Mouse (Mus musculus): ENCODE measurements around the gene Gpr176. TPM values are rescaled to one million over a fixed set of nuclear protein-coding genes. Genes with fewer than 3 reads are reported as not detected.

Gene Gpr176
- total and polyA plus RNA-seq, 2 experiments: not detected

GRCm38 (mm10) chr2:118262673-118263072 lies 110.5 kb downstream of the Gpr176 start:
- no peak overlapping the region for H3K27ac ChIP-seq (replicated peaks; ENCODE audit: insufficient read depth, low read depth, low read length)
- no peak for DNase-seq (ENCODE audit: extremely low read depth, low read depth, low spot score)
- no peaks in the 10 kb centered on the region for H3K79me2 ChIP-seq (ENCODE audit: control insufficient read depth, insufficient read depth, low read length)
- peaks cover 6% of the 10 kb centered on the region; the same call in 1 of the 2 replicates for H3K4me1 ChIP-seq (ENCODE audit: control insufficient read depth, insufficient read depth, low read length)
- TF ChIP-seq CTCF (IDR thresholded peaks at IDR 0.05; ENCODE audit: low read depth, low read length): no peak
- no peak for TF ChIP-seq POLR2A (IDR thresholded peaks at IDR 0.05; ENCODE audit: extremely low read depth, insufficient read depth, low read length)
- WGBS: 55% methylated on average over 8 of the region's 8 CpGs
- no peaks in the 10 kb centered on the region for H3K36me3 ChIP-seq (ENCODE audit: control insufficient read depth, insufficient read depth, low read length)
- H3K9ac ChIP-seq (ENCODE audit: low read depth, low read length): no peak overlapping the region
- H3K4me3 ChIP-seq (ENCODE audit: insufficient read depth, low read depth, low read length): no peak overlapping the region
- no peaks in the 10 kb centered on the region for H3K27me3 ChIP-seq (ENCODE audit: control insufficient read depth, insufficient read depth, low read length)

GRCm38 (mm10) chr2:118259746-118260145 lies 113.5 kb downstream of the Gpr176 start:
- Histone ChIP-seq H3K79me2 (ENCODE audit: control insufficient read depth, insufficient read depth, low read length) (no peaks in the 10 kb centered on the region), H3K4me1 (ENCODE audit: control insufficient read depth, insufficient read depth, low read length) (no peaks in the 10 kb centered on the region), H3K36me3 (ENCODE audit: control insufficient read depth, insufficient read depth, low read length) (no peaks in the 10 kb centered on the region), H3K4me3 (ENCODE audit: insufficient read depth, low read depth, low read length) (no peak overlapping the region), H3K27me3 (ENCODE audit: control insufficient read depth, insufficient read depth, low read length) (no peaks in the 10 kb centered on the region), H3K27ac (replicated peaks; ENCODE audit: insufficient read depth, low read depth, low read length) (no peak overlapping the region), H3K9ac (ENCODE audit: low read depth, low read length) (no peak overlapping the region)
- DNase-seq (ENCODE audit: extremely low read depth, low read depth, low spot score): no peak
- TF ChIP-seq POLR2A (IDR thresholded peaks at IDR 0.05; ENCODE audit: extremely low read depth, insufficient read depth, low read length): no peak
- TF ChIP-seq CTCF (IDR thresholded peaks at IDR 0.05; ENCODE audit: low read depth, low read length): no peak
- 73% methylated on average over 5 of the region's 5 CpGs for WGBS

GRCm38 (mm10) chr2:118257094-118257493 lies 116.1 kb downstream of the Gpr176 start:
- WGBS: 58% methylated on average over 8 of the region's 8 CpGs
- TF ChIP-seq POLR2A (IDR thresholded peaks at IDR 0.05; ENCODE audit: extremely low read depth, insufficient read depth, low read length) (no peak), CTCF (IDR thresholded peaks at IDR 0.05; ENCODE audit: low read depth, low read length) (no peak)
- no peak overlapping the region for H3K4me3 ChIP-seq (ENCODE audit: insufficient read depth, low read depth, low read length)
- no peaks in the 10 kb centered on the region for H3K79me2 ChIP-seq (ENCODE audit: control insufficient read depth, insufficient read depth, low read length)
- no peak overlapping the region for H3K27ac ChIP-seq (replicated peaks; ENCODE audit: insufficient read depth, low read depth, low read length)
- no peak overlapping the region for H3K9ac ChIP-seq (ENCODE audit: low read depth, low read length)
- no peaks in the 10 kb centered on the region for H3K4me1 ChIP-seq (ENCODE audit: control insufficient read depth, insufficient read depth, low read length)
- H3K36me3 ChIP-seq (ENCODE audit: control insufficient read depth, insufficient read depth, low read length): no peaks in the 10 kb centered on the region
- H3K27me3 ChIP-seq (ENCODE audit: control insufficient read depth, insufficient read depth, low read length): no peaks in the 10 kb centered on the region
- DNase-seq (ENCODE audit: extremely low read depth, low read depth, low spot score): peak; percentile 8

- 3% methylated on average over 25 of the region's 25 CpGs for WGBS
- DNase-seq (ENCODE audit: extremely low read depth, low read depth, low spot score): peak; percentile 85
- TF ChIP-seq CTCF (IDR thresholded peaks at IDR 0.05; ENCODE audit: low read depth, low read length) (no peak), POLR2A (IDR thresholded peaks at IDR 0.05; ENCODE audit: extremely low read depth, insufficient read depth, low read length) (no peak)
- H3K36me3 ChIP-seq (ENCODE audit: control insufficient read depth, insufficient read depth, low read length): no peaks in the 10 kb centered on the region
- no peaks in the 10 kb centered on the region for H3K27me3 ChIP-seq (ENCODE audit: control insufficient read depth, insufficient read depth, low read length)
- H3K79me2 ChIP-seq (ENCODE audit: control insufficient read depth, insufficient read depth, low read length): no peaks in the 10 kb centered on the region
- H3K4me3 ChIP-seq (ENCODE audit: insufficient read depth, low read depth, low read length): peak within 1 kb of the TSS; percentile 54
- H3K9ac ChIP-seq (ENCODE audit: low read depth, low read length): peak within 1 kb of the TSS; percentile 7
- no peak within 1 kb of the TSS for H3K27ac ChIP-seq (replicated peaks; ENCODE audit: insufficient read depth, low read depth, low read length)
- H3K4me1 ChIP-seq (ENCODE audit: control insufficient read depth, insufficient read depth, low read length): no peaks in the 10 kb centered on the region
These were observed 116.6 kb downstream of the Gpr176 start, which contains the start of gene Fsip1 for GRCm38 (mm10) chr2:118256621-118257053. Gene Fsip1 (minus strand): TSS chr2:118256966.

GRCm38 (mm10) chr2:118254516-118254915 lies 118.7 kb downstream of the Gpr176 start:
- Histone ChIP-seq H3K36me3 (ENCODE audit: control insufficient read depth, insufficient read depth, low read length) (no peaks in the 10 kb centered on the region), H3K4me1 (ENCODE audit: control insufficient read depth, insufficient read depth, low read length) (no peaks in the 10 kb centered on the region), H3K79me2 (ENCODE audit: control insufficient read depth, insufficient read depth, low read length) (no peaks in the 10 kb centered on the region), H3K4me3 (ENCODE audit: insufficient read depth, low read depth, low read length) (no peak overlapping the region), H3K27me3 (ENCODE audit: control insufficient read depth, insufficient read depth, low read length) (no peaks in the 10 kb centered on the region), H3K9ac (ENCODE audit: low read depth, low read length) (no peak overlapping the region), H3K27ac (replicated peaks; ENCODE audit: insufficient read depth, low read depth, low read length) (no peak overlapping the region)
- no peak for DNase-seq (ENCODE audit: extremely low read depth, low read depth, low spot score)
- WGBS: 89% methylated on average over 8 of the region's 8 CpGs
- no peak for TF ChIP-seq CTCF (IDR thresholded peaks at IDR 0.05; ENCODE audit: low read depth, low read length)
- TF ChIP-seq POLR2A (IDR thresholded peaks at IDR 0.05; ENCODE audit: extremely low read depth, insufficient read depth, low read length): no peak

GRCm38 (mm10) chr2:118248966-118249365 lies 124.3 kb downstream of the Gpr176 start:
- WGBS: 76% methylated on average over 12 of the region's 12 CpGs

More at GRCm38 (mm10) chr2:118248966-118249365, 124.3 kb downstream of the Gpr176 start:
- H3K4me3 ChIP-seq (ENCODE audit: insufficient read depth, low read depth, low read length): no peak overlapping the region
- H3K79me2 ChIP-seq (ENCODE audit: control insufficient read depth, insufficient read depth, low read length): no peaks in the 10 kb centered on the region
- TF ChIP-seq POLR2A (IDR thresholded peaks at IDR 0.05; ENCODE audit: extremely low read depth, insufficient read depth, low read length) (no peak), CTCF (IDR thresholded peaks at IDR 0.05; ENCODE audit: low read depth, low read length) (no peak)
- no peak for DNase-seq (ENCODE audit: extremely low read depth, low read depth, low spot score)
- H3K27ac ChIP-seq (replicated peaks; ENCODE audit: insufficient read depth, low read depth, low read length): no peak overlapping the region
- H3K9ac ChIP-seq (ENCODE audit: low read depth, low read length): no peak overlapping the region
- no peaks in the 10 kb centered on the region for H3K36me3 ChIP-seq (ENCODE audit: control insufficient read depth, insufficient read depth, low read length)
- no peaks in the 10 kb centered on the region for H3K4me1 ChIP-seq (ENCODE audit: control insufficient read depth, insufficient read depth, low read length)
- H3K27me3 ChIP-seq (ENCODE audit: control insufficient read depth, insufficient read depth, low read length): no peaks in the 10 kb centered on the region

Measured in liver, adult 2 months (tissue).